Mouse (Mus musculus) thymus, adult 2 months (tissue): ENCODE results near the gene Abca1.

ENCODE experiments used
- CTCF ChIP-seq: fragments of 200-500 bp; IDR thresholded peaks from 2 replicates; pipeline ENCODE4 v1.5.1; 2012; ENCODE audit warnings: mild to moderate bottlenecking, control low read depth, low read length, moderate library complexity, borderline replicate concordance; ENCODE audit not compliant: control insufficient read depth, poor library complexity, insufficient read depth; ENCODE audit errors: extremely low read depth
- POLR2A ChIP-seq: fragments of 200-500 bp; IDR thresholded peaks from 2 replicates; pipeline ENCODE4 v1.6.1; 2012; ENCODE audit warnings: mild to moderate bottlenecking, low read length, control low read depth, moderate library complexity; ENCODE audit not compliant: control insufficient read depth, poor library complexity, insufficient read depth; ENCODE audit errors: extremely low read depth

DNA sequence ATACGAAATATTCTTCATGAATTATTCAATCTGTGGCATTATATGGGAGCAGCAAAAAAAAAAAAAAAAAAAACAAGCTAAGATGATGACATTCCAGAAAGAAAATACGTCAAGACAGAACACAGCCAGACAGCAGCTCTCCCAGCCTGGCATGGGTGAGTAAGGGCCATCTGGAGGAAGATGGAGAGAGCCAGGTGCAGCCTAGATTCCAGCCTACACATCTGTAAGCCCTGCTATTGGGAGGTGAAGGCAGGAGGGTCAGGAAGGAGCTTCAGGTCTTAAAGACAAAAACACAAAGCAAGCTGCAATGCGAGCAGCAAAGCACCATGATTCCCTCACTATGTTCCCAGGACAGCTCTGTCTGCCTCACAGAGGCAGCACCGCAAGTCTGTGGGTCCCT lies 26.9 kb upstream of the Abca1 start:
- TF ChIP-seq CTCF (no peak), POLR2A (no peak)
